Mouse (Mus musculus): ENCODE data around the gene Vps45.

Gene Vps45

DNA sequence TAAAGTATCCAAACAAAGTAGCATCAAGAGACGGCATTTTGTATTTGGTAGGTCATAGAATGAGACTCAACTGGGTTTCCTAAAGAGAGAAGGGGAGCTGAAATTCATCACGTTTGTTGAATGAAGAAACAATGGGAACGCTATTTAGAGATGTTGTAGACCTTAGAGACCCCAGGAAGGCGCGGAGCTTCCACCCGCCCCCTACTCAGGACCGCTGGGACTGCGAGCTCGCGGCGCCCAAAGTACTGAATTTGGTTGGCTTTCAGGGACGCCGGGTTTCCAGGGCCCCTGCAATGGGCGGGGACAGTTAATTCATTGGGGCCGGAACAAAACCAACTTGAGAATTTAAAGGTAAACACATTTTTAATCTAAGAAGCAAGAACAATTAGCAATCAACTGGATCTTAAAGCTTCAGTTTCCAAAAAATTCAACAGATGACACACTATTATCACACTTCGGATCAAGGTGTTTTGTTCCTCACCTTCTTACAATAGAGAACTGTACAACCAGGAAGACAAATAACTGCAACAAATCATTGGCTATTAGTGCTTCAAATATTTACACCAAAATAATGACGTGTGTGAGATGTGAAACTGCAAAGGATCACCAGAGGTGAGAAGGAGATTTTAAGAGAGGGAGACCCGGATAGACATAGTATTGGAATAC is at the start of gene Vps45:
Gene Vps45 (minus strand): TSS at position 236 of the 666 bp plus-strand sequence.
- no peak for DNase-seq (ENCODE audit: low spot score)

GRCm38 (mm10) chr3:96106151-96106550 is 47.9 kb upstream of the Vps45 start:
- DNase-seq (ENCODE audit: low spot score) = no peak

DNA sequence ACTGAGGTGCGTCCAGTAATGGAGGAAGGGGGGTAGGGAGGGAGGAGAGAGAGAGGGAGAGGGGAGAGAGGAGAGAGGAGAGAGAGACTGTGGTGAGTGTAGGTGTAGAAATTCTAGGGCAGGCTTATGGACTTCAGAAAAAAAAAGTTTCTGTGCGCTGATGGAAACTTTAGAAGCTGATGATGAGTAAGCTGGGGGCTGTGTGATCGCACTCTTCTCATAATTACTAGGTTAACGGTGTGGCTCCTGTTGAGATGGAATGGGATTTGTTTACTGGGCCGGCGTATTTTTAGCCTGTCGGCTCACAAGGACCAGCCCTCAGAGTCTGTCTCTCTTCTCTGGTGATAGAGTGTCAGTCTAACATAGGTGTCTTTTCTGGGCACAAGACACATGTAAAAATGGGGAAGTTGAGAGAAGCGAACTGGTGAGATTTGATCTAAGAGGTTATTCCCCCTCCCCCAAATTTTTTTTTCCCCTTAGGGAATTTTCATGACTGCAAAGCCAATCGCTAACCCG is 47.0 kb upstream of the Vps45 start:
- DNase-seq (ENCODE audit: low spot score) = no peak

DNA sequence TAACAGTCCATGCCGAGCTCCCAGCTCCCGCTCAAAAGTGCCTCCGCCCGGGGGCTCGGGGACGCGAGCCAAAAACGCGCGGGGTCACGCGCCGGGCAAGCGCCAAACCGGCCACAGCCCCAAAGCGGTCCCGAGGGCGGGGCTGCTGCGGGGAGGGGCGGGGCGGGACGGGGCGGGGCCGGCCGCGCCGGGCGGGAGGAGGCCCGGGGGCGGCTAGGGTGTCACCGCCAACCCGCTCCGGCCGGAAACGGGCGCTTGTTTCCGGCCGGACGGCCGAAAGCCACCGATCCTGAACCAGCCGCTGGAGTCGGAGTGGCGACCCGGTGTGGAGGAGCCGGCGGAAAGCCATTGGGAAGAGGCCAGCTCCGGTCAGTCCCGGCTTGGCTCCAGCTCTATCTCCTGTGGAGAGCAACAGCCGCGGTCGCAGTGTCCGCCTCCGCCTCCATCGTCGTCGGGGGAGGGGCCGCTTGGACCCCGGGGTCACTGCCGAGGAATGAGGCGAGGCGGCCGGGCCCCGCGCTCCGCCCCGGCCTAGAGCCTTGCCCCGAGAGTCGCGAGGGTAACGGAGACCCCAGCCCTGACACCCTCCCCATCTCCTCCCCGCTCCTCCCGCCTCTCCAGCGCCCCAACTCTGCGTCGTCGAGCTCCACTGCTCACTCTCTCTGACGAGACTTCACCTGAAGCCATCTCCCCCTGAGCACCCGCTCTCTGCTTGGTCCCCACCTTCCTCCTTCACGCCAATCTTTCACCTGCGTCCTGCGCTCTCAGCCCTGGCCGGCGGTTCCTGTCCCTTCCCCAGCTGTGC is 46.2 kb upstream of the Vps45 start, which contains the start of gene Otud7b:
Gene Otud7b (plus strand): TSS at position 267 of the 805 bp plus-strand sequence.
- peak; percentile 85 for DNase-seq (ENCODE audit: low spot score)

DNA sequence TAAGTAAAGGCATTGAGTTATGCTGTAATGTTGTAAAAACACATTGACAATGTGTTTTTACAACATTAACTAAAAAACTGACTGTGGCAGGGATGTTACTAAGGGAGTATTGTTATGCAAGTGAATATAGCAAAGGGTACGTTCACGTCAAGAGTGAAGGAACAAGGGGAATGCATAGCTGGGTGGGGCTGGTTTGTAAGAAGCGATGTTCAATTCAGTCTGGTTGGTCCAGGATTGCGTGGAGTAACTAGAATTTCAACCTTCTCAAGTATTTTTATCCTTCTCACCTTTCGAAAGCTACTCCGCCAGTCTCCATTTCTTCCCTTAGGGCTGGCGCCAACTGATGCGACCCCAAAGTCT is 45.6 kb upstream of the Vps45 start:
- no peak for DNase-seq (ENCODE audit: low spot score)

- DNase-seq (ENCODE audit: low spot score) = peak; percentile 17
Observed at GRCm38 (mm10) chr3:96102100-96102872, 44.0 kb upstream of the Vps45 start.

GRCm38 (mm10) chr3:96098616-96099267 is 40.5 kb upstream of the Vps45 start:
- DNase-seq (ENCODE audit: low spot score) = no peak

- no peak for DNase-seq (ENCODE audit: low spot score)
Observed at GRCm38 (mm10) chr3:96098168-96098567, 39.9 kb upstream of the Vps45 start.

DNA sequence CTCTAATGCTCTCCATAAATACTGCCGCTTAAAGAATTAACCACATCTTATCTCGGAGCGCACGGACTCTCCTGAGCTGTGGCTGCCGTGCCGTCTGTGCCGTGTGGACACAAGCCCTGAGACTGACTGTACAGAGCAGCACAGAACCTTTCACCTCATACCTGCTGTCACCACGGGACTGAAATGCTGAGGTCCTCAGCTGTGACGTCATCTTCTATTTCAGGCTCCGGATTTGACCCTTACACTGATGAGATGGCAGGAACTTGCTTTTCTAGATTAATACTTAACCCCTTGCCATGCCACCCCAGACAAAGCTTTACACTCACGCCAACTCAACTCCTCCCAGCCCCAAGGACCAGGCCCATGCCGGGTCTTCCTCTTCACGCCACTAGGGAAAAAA is 35.9 kb upstream of the Vps45 start:
- no peak for DNase-seq (ENCODE audit: low spot score)

- no peak for DNase-seq (ENCODE audit: low spot score)
Observed at GRCm38 (mm10) chr3:96093509-96093908, 35.2 kb upstream of the Vps45 start.

- no peak for DNase-seq (ENCODE audit: low spot score)
Observed at GRCm38 (mm10) chr3:96091966-96092365, 33.7 kb upstream of the Vps45 start.

GRCm38 (mm10) chr3:96091146-96091545 is 32.9 kb upstream of the Vps45 start:
- DNase-seq (ENCODE audit: low spot score) = no peak

GRCm38 (mm10) chr3:96089882-96090489 is 31.7 kb upstream of the Vps45 start:
- DNase-seq (ENCODE audit: low spot score) = no peak

GRCm38 (mm10) chr3:96087801-96088200 is 29.5 kb upstream of the Vps45 start:
- no peak for DNase-seq (ENCODE audit: low spot score)

DNA sequence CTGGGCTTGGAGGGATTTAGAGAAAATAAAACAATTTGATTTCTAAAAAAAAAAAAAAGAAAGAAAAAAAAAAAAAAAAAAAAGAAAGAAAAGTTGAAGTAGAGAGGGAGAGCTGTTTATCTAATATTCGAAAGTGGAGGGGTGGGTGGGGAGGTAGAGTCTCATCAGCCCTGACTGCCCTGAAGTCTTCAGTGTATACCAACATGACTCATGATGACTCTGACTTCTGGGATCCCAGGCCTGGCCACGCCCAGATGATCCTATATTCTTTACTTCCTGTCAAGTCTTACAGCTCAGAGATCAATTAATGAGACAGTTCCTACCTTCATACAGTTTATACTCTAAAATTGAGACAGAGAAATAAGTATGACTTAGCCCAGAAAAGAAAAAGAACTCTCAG is 29.0 kb upstream of the Vps45 start:
- DNase-seq (ENCODE audit: low spot score) = no peak

GRCm38 (mm10) chr3:96084146-96084755 is 26.0 kb upstream of the Vps45 start:
- no peak for DNase-seq (ENCODE audit: low spot score)

GRCm38 (mm10) chr3:96082714-96083508 is 24.6 kb upstream of the Vps45 start:
- DNase-seq (ENCODE audit: low spot score) = no peak

DNA sequence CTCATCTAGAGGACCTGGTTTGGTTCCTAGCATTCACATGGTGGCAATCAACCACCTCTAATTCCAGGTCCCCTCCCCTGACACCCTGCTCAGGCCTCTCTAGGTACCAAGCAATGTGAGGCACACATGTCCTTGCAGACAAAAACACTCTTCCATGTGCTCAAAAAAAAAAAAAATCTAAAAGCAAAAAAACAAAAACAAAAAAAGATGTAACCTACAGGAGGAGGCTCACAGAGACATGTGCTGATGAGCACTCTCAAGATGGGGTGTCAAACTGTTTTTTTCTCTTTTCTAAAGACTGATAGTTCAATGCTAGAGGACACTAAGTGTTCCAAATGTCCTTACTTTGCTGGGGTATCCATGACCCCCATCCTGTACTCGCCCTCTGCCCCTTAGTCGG is 23.8 kb upstream of the Vps45 start:
- DNase-seq (ENCODE audit: low spot score) = no peak

DNA sequence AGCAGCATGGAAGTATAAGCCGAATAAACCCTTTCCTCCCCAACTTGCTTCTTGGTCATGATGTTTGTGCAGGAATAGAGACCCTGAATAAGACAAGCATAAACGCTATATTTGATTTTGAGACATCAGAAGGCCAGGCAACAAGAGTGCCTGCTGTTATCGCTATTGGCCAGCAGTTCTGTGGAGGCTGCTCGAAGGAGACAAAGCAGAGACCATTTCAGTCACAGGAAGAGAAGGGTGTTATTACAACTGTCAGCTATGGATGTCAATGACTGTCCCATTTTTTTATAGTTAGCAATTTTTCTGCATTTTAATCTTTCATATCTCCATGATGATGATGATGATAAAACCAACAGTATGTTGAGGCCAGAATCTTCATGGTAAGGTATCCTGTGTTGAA is 23.4 kb upstream of the Vps45 start:
- DNase-seq (ENCODE audit: low spot score) = no peak

GRCm38 (mm10) chr3:96081006-96081405 is 22.7 kb upstream of the Vps45 start:
- DNase-seq (ENCODE audit: low spot score) = no peak
